Mouse (Mus musculus) liver, adult 2 months (tissue): ENCODE results near the gene Mrps6. TPM values are rescaled to one million over a fixed set of nuclear protein-coding genes. Genes with fewer than 3 reads are reported as not detected.
A peak's percentile ranks its signal among the peaks of the same experiment; 100 is the strongest.

ENCODE experiments used
- DNase-seq: peaks from one replicate; pipeline ENCODE4 v3.0.0-alpha.2; 2011; ENCODE audit warnings: low read depth, low spot score; ENCODE audit errors: extremely low read depth
- H3K27ac ChIP-seq: fragments of 200-500 bp; replicated peaks from 2 replicates; pipeline ENCODE4 v1.5.1; 2012; ENCODE audit warnings: low read depth, mild to moderate bottlenecking, control low read depth, inconsistent platforms, low read length; ENCODE audit not compliant: insufficient read depth
- H3K27me3 ChIP-seq: fragments of 200-500 bp; 2 replicates; pipeline ENCODE4 v1.6.1; 2012; ENCODE audit warnings: mild to moderate bottlenecking, moderate library complexity, low read length, inconsistent platforms; ENCODE audit not compliant: control insufficient read depth, insufficient read depth
- H3K36me3 ChIP-seq: fragments of 200-500 bp; 2 replicates; pipeline ENCODE4 v1.6.1; 2012; ENCODE audit warnings: low read length, inconsistent platforms; ENCODE audit not compliant: control insufficient read depth, insufficient read depth
- H3K4me1 ChIP-seq: fragments of 200-500 bp; 2 replicates; pipeline ENCODE4 v1.6.1; 2011; ENCODE audit warnings: low read length; ENCODE audit not compliant: control insufficient read depth, insufficient read depth
- H3K4me3 ChIP-seq: fragments of 200-500 bp; 2 replicates; pipeline ENCODE4 v1.5.1; 2011; ENCODE audit warnings: low read depth, mild to moderate bottlenecking, control low read depth, low read length, moderate library complexity; ENCODE audit not compliant: insufficient read depth
- H3K79me2 ChIP-seq: fragments of 200-500 bp; 2 replicates; pipeline ENCODE4 v1.6.1; 2012; ENCODE audit warnings: inconsistent platforms, mild to moderate bottlenecking, low read length, moderate library complexity; ENCODE audit not compliant: control insufficient read depth, insufficient read depth
- H3K9ac ChIP-seq: fragments of 200-500 bp; 2 replicates; pipeline ENCODE4 v1.6.1; 2012; ENCODE audit warnings: low read depth, mild to moderate bottlenecking, control low read depth, inconsistent platforms, low read length
- CTCF ChIP-seq: fragments of 200-500 bp; IDR thresholded peaks from 2 replicates; pipeline ENCODE4 v1.5.1; 2011; ENCODE audit warnings: low read depth, low read length, control low read depth
- POLR2A ChIP-seq: fragments of 200-500 bp; IDR thresholded peaks from 2 replicates; pipeline ENCODE4 v1.6.1; 2011; ENCODE audit warnings: low read length, control low read depth; ENCODE audit not compliant: insufficient read depth; ENCODE audit errors: extremely low read depth
- WGBS: fragments of 180-500 bp; shearing (Covaris S2); methylation state at CpG from one replicate; pipeline ENCODE4 v1.1.7; 2018; 5-methylcytosine and 5-hydroxymethylcytosine counted together
- polyA plus RNA-seq: library from polyadenylated mRNA; depleted of rRNA; stranded (reverse); fragments of >200 nt; gene quantifications from 2 replicates; pipeline ENCODE4 v1.2.3, GENCODE M21; 2012
- total RNA-seq: library from RNA; depleted of rRNA; stranded (reverse); fragments of >200 nt; gene quantifications from 2 replicates; pipeline ENCODE4 v1.2.3, GENCODE M21; 2014

Mrps6 gene
- total and polyA plus RNA-seq, 2 experiments, result 6.1 to 11.7 TPM

DNA sequence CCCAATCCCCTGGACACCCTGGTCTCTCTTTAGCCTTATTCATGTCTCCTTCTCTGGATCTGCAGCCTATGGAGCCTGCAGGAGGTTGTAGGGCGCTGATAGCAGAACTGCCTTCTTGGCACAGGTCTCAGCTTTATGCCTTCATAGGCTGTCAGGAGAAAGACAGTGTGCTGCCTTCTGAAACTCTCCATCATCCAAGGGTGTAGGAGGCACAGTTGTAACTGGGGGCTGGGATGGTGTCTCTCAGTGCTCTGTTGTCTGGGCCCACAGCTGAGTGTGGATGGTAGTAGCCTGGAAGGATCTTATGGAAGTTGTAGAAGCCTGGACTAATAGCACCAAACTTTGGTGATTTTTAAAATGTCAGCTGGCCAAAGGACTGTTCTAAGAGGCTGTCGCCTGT, 46.9 kb downstream of the Mrps6 start:
- Histone ChIP-seq H3K36me3 (0 out of 2 replicates have a peak, but pooled peaks cover 2% of the 10 kb centered on the region), H3K9ac (no peak overlapping the region), H3K27ac (no peak overlapping the region), H3K4me1 (peaks cover 9% of the 10 kb centered on the region), H3K4me3 (no peak overlapping the region), H3K27me3 (no peaks in the 10 kb centered on the region), H3K79me2 (no peaks in the 10 kb centered on the region; the same call in 1 of the 2 replicates)
- TF ChIP-seq CTCF, result no peak
- no peak for TF ChIP-seq POLR2A
- WGBS, result 100% methylated on average over 2 of the region's 2 CpGs
- no peak for DNase-seq

DNA sequence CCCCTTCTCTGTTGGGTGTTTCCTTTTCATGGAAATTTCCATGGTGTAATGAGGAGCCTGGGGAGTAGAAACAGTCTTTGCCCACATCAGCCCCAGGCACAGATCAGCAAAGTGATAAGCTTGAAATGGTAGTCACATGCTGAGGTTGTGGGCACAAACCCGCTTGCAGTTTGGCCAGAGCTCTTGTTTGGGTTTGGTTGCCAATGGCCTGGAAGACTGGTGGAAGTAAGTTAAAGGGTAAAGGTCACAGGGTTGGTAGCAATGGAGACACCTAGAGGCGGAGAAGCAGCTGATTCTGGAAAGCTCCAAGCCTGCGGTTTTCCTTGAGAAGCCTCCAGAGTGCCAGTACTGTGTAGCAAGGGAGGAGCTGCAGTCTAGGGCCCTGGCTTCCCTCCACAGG, 47.6 kb downstream of the Mrps6 start:
- Histone ChIP-seq H3K4me3 (no peak overlapping the region), H3K27me3 (no peaks in the 10 kb centered on the region), H3K27ac (no peak overlapping the region), H3K36me3 (no peaks in the 10 kb centered on the region), H3K9ac (no peak overlapping the region), H3K4me1 (peaks cover 9% of the 10 kb centered on the region), H3K79me2 (no peaks in the 10 kb centered on the region; the same call in 1 of the 2 replicates)
- 35% methylated on average over 3 of the region's 3 CpGs for WGBS
- TF ChIP-seq CTCF, result no peak
- TF ChIP-seq POLR2A, result no peak
- peak; percentile 83 for DNase-seq

DNA sequence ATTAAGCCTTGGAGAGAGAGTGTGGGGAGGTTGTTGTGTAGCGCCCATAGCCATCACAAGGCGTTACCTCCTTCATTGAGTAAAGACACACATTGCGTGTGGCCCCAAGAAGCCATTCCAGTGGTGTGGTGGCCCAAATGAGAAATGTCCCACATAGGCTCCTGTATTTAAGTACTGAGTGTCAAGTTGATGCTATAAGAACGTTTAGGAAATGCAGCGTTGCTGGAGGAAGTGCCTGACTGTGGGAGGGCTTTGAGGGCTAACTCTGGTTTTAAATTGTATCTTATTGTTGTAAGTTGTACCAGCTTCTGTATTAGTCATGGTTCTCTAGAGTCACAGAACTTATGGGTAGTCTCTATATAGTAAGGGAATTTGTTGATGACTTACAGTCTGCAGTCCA, 49.3 kb downstream of the Mrps6 start:
- Histone ChIP-seq H3K79me2 (no peaks in the 10 kb centered on the region; the same call in 1 of the 2 replicates), H3K4me3 (no peak overlapping the region), H3K36me3 (peaks cover 1% of the 10 kb centered on the region; the same call in 1 of the 2 replicates), H3K9ac (no peak overlapping the region), H3K27ac (no peak overlapping the region), H3K27me3 (no peaks in the 10 kb centered on the region), H3K4me1 (peaks cover 9% of the 10 kb centered on the region)
- DNase-seq, result no peak
- no peak for TF ChIP-seq CTCF
- TF ChIP-seq POLR2A, result no peak
- WGBS, result 94% methylated on average over 5 of the region's 5 CpGs

DNA sequence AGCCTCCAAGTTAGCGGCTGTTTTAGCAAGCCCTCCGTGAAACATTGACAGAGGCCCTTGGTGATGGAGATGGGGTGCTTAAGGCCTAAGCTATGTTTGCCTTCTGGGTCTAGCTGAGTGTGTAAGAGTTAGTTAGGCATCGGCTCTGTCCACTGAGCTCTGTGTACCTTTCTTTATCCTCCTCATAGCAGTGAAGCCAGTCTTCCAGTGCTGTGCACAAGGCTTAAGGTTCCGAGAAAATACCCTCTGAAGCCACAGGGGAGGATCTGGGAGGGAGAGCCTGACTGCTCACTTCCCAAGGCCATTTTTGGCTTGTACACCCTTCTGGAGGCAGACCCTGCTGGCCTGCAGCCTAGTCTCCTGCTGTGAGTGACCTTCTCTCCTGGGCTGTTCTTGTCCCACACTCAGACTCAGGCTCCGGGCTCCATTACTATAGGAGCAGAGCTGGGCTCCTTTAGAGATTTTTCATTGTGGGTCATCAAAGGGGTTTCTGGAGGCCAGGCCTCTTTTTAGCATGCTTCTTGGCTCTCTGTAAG, 56.7 kb downstream of the Mrps6 start:
- Histone ChIP-seq H3K27me3 (no peaks in the 10 kb centered on the region), H3K9ac (no peak overlapping the region), H3K79me2 (no peaks in the 10 kb centered on the region), H3K27ac (no peak overlapping the region), H3K4me3 (no peak overlapping the region), H3K36me3 (peaks cover 1% of the 10 kb centered on the region; the same call in 1 of the 2 replicates), H3K4me1 (no peaks in the 10 kb centered on the region)
- no peak for TF ChIP-seq CTCF
- TF ChIP-seq POLR2A, result no peak
- no peak for DNase-seq
- WGBS, result 84% methylated on average over 5 of the region's 5 CpGs

DNA sequence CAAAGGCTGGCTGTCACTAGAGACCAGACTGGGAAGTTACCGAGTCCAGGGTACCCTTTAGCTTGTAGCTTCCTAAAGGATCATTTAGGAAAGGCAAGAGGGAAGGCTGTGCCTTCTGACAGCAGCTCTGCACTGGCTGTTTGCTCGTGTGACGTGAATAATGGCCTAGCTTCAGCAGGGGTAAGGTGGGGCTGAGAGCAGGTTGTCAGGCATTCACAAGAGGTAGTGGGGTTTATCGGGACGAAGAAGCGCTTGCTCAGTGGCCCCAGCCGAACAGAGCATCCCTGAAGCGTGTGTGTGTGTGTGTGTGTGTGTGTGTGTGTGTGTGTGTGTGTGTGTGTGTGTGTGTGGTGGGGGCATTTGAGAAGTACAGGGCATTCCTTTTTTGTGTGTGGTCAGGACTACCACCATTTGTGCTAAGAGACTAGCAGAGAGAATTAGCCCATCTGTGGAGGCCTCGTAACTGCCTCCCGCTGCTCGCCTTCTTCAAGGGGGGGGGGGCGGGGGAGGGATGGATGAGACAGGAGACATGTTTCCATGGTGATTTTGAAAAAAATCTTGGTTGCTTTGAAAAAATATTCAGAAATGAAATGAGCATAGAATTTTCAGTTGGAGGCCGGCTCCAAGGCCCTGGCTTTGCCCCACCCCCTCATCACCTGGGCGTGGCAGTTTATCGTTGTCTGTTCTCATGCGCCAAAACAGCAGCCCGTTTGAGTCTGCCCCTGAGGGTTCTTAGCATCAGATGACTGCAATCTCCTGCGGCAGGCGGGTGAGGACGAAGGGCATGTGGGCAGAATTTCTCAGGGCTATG, 57.7 kb downstream of the Mrps6 start:
- TF ChIP-seq POLR2A, result no peak
- no peak for TF ChIP-seq CTCF
- Histone ChIP-seq H3K79me2 (no peaks in the 10 kb centered on the region), H3K36me3 (peaks cover 1% of the 10 kb centered on the region; the same call in 1 of the 2 replicates), H3K4me1 (no peaks in the 10 kb centered on the region), H3K4me3 (no peak overlapping the region), H3K27ac (no peak overlapping the region), H3K27me3 (no peaks in the 10 kb centered on the region), H3K9ac (no peak overlapping the region)
- no peak for DNase-seq
- whole genome bisulfite sequencing, result 65% methylated on average over 20 of the region's 20 CpGs
